Mouse (Mus musculus) kidney, adult 18-20 months (tissue): ENCODE measurements around the gene Cxcl10.

Source experiments
- DNase-seq: peaks from one replicate; pipeline ENCODE4 v3.0.0; 2021

Gene Cxcl10

GRCm38 (mm10) chr5:92313776-92314175 is 34.9 kb downstream of the Cxcl10 start:
- DNase-seq: no peak

- peak; percentile 91 for DNase-seq
Observed at GRCm38 (mm10) chr5:92312046-92312715, 36.5 kb downstream of the Cxcl10 start.

DNA sequence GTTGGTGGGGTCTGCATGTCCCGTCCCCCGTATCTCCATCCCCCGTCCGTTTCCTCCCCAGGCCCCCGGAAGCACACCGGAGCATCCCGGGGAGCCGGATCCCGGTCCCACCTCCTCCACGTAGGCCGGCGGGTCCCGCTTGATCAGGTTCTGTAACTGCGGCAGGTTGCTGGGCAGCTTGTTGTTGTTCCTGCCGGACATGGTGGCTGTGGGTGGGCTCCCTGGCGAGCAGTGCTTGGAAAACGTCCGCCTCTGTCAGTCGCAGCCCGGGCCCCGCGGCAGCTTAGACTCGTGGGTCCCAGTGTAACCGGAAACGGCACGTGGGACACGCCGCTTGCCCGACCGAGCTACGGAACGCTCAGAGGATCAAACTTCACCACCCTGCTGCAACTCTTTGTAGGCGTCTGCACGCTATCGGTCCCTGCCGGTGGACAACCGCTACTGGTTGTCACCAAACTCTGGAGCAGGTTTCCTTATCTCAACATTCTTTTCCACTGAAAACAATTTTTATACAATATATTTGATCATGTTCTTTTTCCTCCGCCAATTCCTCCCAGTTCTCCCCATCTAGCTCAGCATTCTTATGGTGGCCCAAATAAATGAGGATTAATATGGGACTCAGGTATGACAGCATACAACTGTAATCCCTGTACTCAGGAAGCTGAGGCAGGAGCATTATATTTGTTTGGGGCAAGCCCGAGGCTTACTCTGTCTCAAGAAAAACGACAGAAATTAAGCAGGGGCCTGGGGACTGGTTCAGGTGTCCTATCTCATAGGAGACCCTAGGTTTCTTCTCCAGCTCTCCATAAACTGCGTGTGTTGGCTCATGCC is 38.8 kb downstream of the Cxcl10 start, which contains the start of gene Sdad1:
Sdad1 (minus strand) TSS at position 799 of the 831 bp plus-strand sequence.
- DNase-seq: peak; percentile 96

DNA sequence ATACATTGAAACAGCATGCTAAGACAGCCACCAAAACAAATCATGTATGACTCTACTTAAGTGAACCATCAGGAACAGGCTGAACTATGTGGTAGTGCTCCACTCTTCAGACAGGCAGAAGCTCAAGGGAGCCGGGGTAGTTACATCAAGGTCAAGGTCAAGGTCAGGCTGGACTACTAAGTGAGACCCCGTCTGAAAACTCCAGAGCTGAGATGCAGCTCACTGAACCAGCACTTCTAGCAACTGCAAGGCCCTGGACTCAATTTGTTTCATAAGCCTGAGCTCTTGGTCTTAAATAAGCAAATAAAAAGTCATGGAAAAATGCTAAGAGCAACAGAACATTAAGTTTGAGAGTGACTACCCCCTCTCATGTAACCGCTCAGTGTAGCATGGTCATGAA is 44.4 kb downstream of the Cxcl10 start:
- no peak for DNase-seq

DNA sequence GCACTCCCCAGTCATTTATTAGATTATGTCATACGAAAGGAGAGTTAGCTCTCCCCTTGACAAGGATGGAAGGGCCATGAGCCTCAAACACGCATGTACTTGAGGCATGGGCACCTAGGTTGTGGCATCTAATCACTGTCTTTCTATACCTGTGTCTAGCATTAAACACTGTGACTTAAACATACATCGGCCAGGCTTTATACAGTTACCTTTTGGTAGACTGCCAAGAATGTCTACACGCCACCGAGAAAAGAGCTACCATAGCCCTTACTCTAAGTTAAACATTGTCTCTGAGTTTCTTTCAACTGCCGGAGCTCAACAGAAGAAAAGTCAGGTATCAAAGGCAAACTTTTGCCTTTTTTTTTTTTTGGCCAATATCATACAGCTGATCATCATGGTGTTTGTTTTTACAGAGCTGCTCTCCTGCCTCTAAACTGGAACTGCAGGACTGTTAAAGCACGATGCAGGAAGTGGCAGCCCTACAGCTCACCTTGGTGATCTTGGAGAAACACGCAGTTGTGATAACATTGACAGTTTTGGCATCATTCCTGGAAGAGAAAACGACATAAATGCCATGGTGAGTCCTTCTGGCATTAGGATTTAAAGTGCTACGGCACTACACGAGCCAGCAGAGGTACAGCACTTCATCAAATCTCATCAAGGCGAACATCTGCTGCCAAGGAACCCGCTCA is 46.4 kb downstream of the Cxcl10 start:
- DNase-seq: no peak
